Mouse (Mus musculus) B cell, adult 2 months (primary cell): ENCODE results near the gene Hmx2.

Experiments
- DNase-seq, 2 experiments: peaks; one replicate each; pipeline ENCODE4 v3.0.0; 2022

The Hmx2 gene

GRCm38 (mm10) chr7:131548473-131548872, at the start of gene Hmx2:
Gene Hmx2 (plus strand): TSS chr7:131548773.
- DNase-seq, result peak; percentile 11 to 21

GRCm38 (mm10) chr7:131503739-131504138, 44.8 kb upstream of the Hmx2 start:
- no peak for DNase-seq

GRCm38 (mm10) chr7:131539979-131540378, 8.6 kb upstream of the Hmx2 start:
- DNase-seq, result peak; percentile 90

GRCm38 (mm10) chr7:131541184-131542114, 7.1 kb upstream of the Hmx2 start:
- peak; percentile 22 to 45 for DNase-seq

- peak in 1 of 2 experiments; percentile 39 for DNase-seq
Observed at GRCm38 (mm10) chr7:131542115-131542871, 6.3 kb upstream of the Hmx2 start, which contains the start of gene Hmx3. Gene Hmx3 (plus strand): TSS chr7:131542867.

GRCm38 (mm10) chr7:131542872-131543622, 5.5 kb upstream of the Hmx2 start:
- DNase-seq, result peak; percentile 32 to 43

- peak; percentile 41 to 58 for DNase-seq
Observed at GRCm38 (mm10) chr7:131543623-131544481, 4.7 kb upstream of the Hmx2 start.

- DNase-seq, result peak in 1 of 2 experiments; percentile 13
Observed at GRCm38 (mm10) chr7:131544871-131545270, 3.7 kb upstream of the Hmx2 start.

GRCm38 (mm10) chr7:131545701-131546385, 2.7 kb upstream of the Hmx2 start:
- DNase-seq, result peak; percentile 3 to 19

GRCm38 (mm10) chr7:131546423-131546822, 2.1 kb upstream of the Hmx2 start:
- peak in 1 of 2 experiments; percentile 16 for DNase-seq

GRCm38 (mm10) chr7:131547481-131547880, 1.1 kb upstream of the Hmx2 start:
- peak; percentile 7 to 8 for DNase-seq

- DNase-seq, result peak; percentile 22 to 30
Observed at GRCm38 (mm10) chr7:131551471-131551870, 2.9 kb downstream of the Hmx2 start.

- peak; percentile 10 to 23 for DNase-seq
Observed at GRCm38 (mm10) chr7:131551931-131552741, 3.6 kb downstream of the Hmx2 start.

GRCm38 (mm10) chr7:131552781-131553180, 4.2 kb downstream of the Hmx2 start:
- DNase-seq, result peak in 1 of 2 experiments; percentile 9

GRCm38 (mm10) chr7:131553771-131554175, 5.2 kb downstream of the Hmx2 start:
- DNase-seq, result peak; percentile 67 to 71

- peak; percentile 47 to 55 for DNase-seq
Observed at GRCm38 (mm10) chr7:131554341-131555180, 6.0 kb downstream of the Hmx2 start.

- DNase-seq, result peak; percentile 57 to 68
Observed at GRCm38 (mm10) chr7:131555301-131556081, 6.9 kb downstream of the Hmx2 start.

GRCm38 (mm10) chr7:131556116-131556515, 7.5 kb downstream of the Hmx2 start:
- no peak for DNase-seq
